Mouse (Mus musculus): ENCODE measurements at regions not wholly inside any gene's neighbourhood (a gene's known extent, or its start where the extent isn't known, plus 50 kb on each side); places are given as distances from the start of the nearest gene placed in this dataset.
A peak's percentile ranks its signal among the peaks of the same experiment; 100 is the strongest.

GRCm38 (mm10) chr8:35898493-35898892, 132.9 kb downstream of the Gm19410 start:
- DNase-seq = no peak
- WGBS = 82% methylated on average over 3 of the region's 3 CpGs
- Histone ChIP-seq H3K27me3 (replicated peaks; ENCODE audit: control insufficient read depth, insufficient read depth, low read length) (no peaks in the 10 kb centered on the region), H3K36me3 (ENCODE audit: control insufficient read depth, insufficient read depth, low read length) (no peaks in the 10 kb centered on the region), H3K4me3 (ENCODE audit: insufficient read depth, low read depth, low read length) (no peak overlapping the region), H3K27ac (ENCODE audit: insufficient read depth, low read depth, low read length) (no peak overlapping the region), H3K4me1 (ENCODE audit: control insufficient read depth, insufficient read depth, low read length) (no peaks in the 10 kb centered on the region)
- TF ChIP-seq CTCF (conservative IDR thresholded peaks at IDR 0.05; ENCODE audit: insufficient read depth, insufficient read length, low read depth, low read length) (no peak), POLR2A (IDR thresholded peaks at IDR 0.05; ENCODE audit: low read depth, low read length) (no peak)

GRCm38 (mm10) chr8:35901490-35901889, 135.9 kb downstream of the Gm19410 start:
- no peaks in the 10 kb centered on the region for H3K36me3 ChIP-seq (ENCODE audit: control insufficient read depth, insufficient read depth, low read length)
- no peaks in the 10 kb centered on the region for H3K4me1 ChIP-seq (ENCODE audit: control insufficient read depth, insufficient read depth, low read length)
- no peak for TF ChIP-seq POLR2A (IDR thresholded peaks at IDR 0.05; ENCODE audit: low read depth, low read length)
- no peak for TF ChIP-seq CTCF (conservative IDR thresholded peaks at IDR 0.05; ENCODE audit: insufficient read depth, insufficient read length, low read depth, low read length)
- no peak overlapping the region for H3K4me3 ChIP-seq (ENCODE audit: insufficient read depth, low read depth, low read length)
- H3K27ac ChIP-seq (ENCODE audit: insufficient read depth, low read depth, low read length) = no peak overlapping the region
- no peaks in the 10 kb centered on the region for H3K27me3 ChIP-seq (replicated peaks; ENCODE audit: control insufficient read depth, insufficient read depth, low read length)
- 92% methylated on average over 7 of the region's 7 CpGs for WGBS
- no peak for DNase-seq

DNA sequence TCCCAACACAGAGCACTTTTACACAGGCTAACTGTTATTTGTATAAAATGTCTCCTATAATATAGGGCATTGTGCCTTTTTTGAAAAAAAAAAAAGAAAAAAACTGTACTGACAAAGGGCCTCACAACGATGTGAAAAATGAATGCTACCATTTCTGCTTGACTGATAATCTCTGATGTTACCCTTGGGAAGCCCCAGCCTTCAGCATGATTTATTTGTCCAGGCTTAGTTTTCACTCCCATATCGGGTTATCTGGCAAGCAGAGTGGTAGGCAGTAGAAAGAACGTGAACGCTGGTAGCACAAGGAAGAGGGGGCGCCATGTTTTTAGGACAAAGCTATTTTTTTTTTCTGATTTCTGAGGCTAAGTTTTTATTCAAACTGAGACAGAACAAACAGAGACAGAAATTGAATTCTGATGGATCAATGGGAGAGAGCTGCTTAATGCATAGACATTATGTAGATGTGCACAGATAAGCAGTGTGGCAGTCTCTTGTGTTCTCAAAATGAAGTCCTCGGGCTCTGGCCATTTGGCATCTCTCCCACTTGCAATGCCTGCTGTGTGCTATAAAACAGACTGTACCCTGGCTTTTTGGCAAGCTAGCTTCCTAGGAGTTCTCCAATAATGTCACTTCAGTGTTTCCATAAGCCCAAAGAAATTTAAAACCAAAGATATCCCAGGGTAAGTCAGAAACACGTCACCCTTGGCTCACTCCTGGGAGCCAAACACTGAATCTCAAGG, 139.3 kb downstream of the Gm19410 start:
- Histone ChIP-seq H3K27me3 (replicated peaks; ENCODE audit: control insufficient read depth, insufficient read depth, low read length) (no peaks in the 10 kb centered on the region), H3K4me1 (ENCODE audit: control insufficient read depth, insufficient read depth, low read length) (no peaks in the 10 kb centered on the region), H3K4me3 (ENCODE audit: insufficient read depth, low read depth, low read length) (no peak overlapping the region), H3K36me3 (ENCODE audit: control insufficient read depth, insufficient read depth, low read length) (no peaks in the 10 kb centered on the region), H3K27ac (ENCODE audit: insufficient read depth, low read depth, low read length) (no peak overlapping the region)
- no peak for DNase-seq
- TF ChIP-seq POLR2A (IDR thresholded peaks at IDR 0.05; ENCODE audit: low read depth, low read length) (no peak), CTCF (conservative IDR thresholded peaks at IDR 0.05; ENCODE audit: insufficient read depth, insufficient read length, low read depth, low read length) (no peak)
- 58% methylated on average over 7 of the region's 7 CpGs for WGBS

GRCm38 (mm10) chr8:35907998-35908397, 142.4 kb downstream of the Gm19410 start:
- H3K36me3 ChIP-seq (ENCODE audit: control insufficient read depth, insufficient read depth, low read length) = no peaks in the 10 kb centered on the region
- TF ChIP-seq POLR2A (IDR thresholded peaks at IDR 0.05; ENCODE audit: low read depth, low read length) (no peak), CTCF (conservative IDR thresholded peaks at IDR 0.05; ENCODE audit: insufficient read depth, insufficient read length, low read depth, low read length) (no peak)
- H3K27me3 ChIP-seq (replicated peaks; ENCODE audit: control insufficient read depth, insufficient read depth, low read length) = no peaks in the 10 kb centered on the region
- 49% methylated on average over 2 of the region's 2 CpGs for WGBS
- H3K4me1 ChIP-seq (ENCODE audit: control insufficient read depth, insufficient read depth, low read length) = peaks cover 9% of the 10 kb centered on the region; the same call in 1 of the 2 replicates
- no peak overlapping the region for H3K27ac ChIP-seq (ENCODE audit: insufficient read depth, low read depth, low read length)
- peak; percentile 44 for DNase-seq
- no peak overlapping the region for H3K4me3 ChIP-seq (ENCODE audit: insufficient read depth, low read depth, low read length)

GRCm38 (mm10) chr8:35912264-35912663, 146.7 kb downstream of the Gm19410 start:
- Histone ChIP-seq H3K4me1 (ENCODE audit: control insufficient read depth, insufficient read depth, low read length) (peaks cover 9% of the 10 kb centered on the region; the same call in 1 of the 2 replicates), H3K36me3 (ENCODE audit: control insufficient read depth, insufficient read depth, low read length) (no peaks in the 10 kb centered on the region), H3K27ac (ENCODE audit: insufficient read depth, low read depth, low read length) (peak overlapping the region; percentile 6; the same call in 1 of the 2 replicates), H3K4me3 (ENCODE audit: insufficient read depth, low read depth, low read length) (no peak overlapping the region), H3K27me3 (replicated peaks; ENCODE audit: control insufficient read depth, insufficient read depth, low read length) (no peaks in the 10 kb centered on the region)
- no peak for TF ChIP-seq CTCF (conservative IDR thresholded peaks at IDR 0.05; ENCODE audit: insufficient read depth, insufficient read length, low read depth, low read length)
- no peak for TF ChIP-seq POLR2A (IDR thresholded peaks at IDR 0.05; ENCODE audit: low read depth, low read length)
- 29% methylated on average over 9 of the region's 9 CpGs for WGBS
- DNase-seq = peak; percentile 82

DNA sequence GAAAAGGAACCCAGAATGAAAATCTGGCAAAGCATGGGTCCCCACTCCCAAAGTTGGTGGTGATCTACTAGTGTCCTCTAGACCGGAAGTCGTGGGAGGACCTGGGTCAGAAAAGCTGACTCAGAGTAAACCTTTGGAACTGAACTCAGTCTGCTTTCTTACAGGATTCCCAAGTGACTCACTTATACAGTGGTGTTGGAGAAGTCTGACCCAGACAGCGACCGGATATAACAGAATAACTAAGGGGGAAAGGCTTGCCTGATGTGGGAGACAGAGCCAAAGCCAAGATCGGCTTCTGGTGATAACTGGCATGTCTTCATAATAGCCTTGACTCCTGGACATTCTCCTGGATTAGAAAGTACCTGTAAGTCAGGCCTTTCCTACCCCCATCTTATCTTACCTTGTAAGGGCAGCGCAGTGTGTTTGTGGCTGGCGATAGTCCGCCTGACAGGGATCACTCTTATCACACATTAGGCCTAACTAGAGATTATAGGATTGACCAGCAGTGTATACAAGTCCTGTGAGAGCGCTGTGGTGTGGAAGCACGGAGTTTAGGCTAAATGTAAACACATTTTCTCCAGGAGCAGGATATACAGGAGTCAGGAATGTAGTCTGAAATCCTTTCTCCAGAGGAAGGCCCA, 150.4 kb downstream of the Gm19410 start:
- no peak overlapping the region for H3K27ac ChIP-seq (ENCODE audit: insufficient read depth, low read depth, low read length)

DNA sequence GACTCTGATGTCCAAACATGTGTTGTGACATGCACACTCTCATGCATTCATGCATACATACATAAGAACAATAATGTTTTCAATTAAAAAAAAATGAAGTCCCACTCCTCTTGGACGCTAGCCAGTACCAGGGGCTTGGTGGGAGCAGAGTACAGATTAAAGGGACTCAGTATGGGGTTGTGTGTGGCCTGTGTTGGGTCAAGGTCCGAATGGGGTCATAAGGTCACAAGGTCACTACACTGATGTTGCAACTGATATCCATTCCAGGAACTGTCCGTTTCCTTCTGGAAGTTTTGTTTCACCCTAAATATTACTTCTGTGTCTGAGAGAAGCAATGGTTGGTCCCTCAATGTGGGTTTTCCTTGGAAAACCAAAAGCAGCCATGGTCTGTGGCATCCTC, 152.0 kb downstream of the Gm19410 start:
- H3K4me1 ChIP-seq (ENCODE audit: control insufficient read depth, insufficient read depth, low read length) = peaks cover 3% of the 10 kb centered on the region; the same call in 1 of the 2 replicates
- no peak overlapping the region for H3K27ac ChIP-seq (ENCODE audit: insufficient read depth, low read depth, low read length)
- TF ChIP-seq CTCF (conservative IDR thresholded peaks at IDR 0.05; ENCODE audit: insufficient read depth, insufficient read length, low read depth, low read length) (no peak), POLR2A (IDR thresholded peaks at IDR 0.05; ENCODE audit: low read depth, low read length) (no peak)
- H3K4me3 ChIP-seq (ENCODE audit: insufficient read depth, low read depth, low read length) = no peak overlapping the region
- 70% methylated on average over 3 of the region's 3 CpGs for WGBS
- no peaks in the 10 kb centered on the region for H3K27me3 ChIP-seq (replicated peaks; ENCODE audit: control insufficient read depth, insufficient read depth, low read length)
- DNase-seq = no peak
- H3K36me3 ChIP-seq (ENCODE audit: control insufficient read depth, insufficient read depth, low read length) = no peaks in the 10 kb centered on the region

More for the DNA sequence above, 150.4 kb downstream of the Gm19410 start:
- peak; percentile 25 for DNase-seq
- H3K4me1 ChIP-seq (ENCODE audit: control insufficient read depth, insufficient read depth, low read length) = peaks cover 9% of the 10 kb centered on the region; the same call in 1 of the 2 replicates
- TF ChIP-seq POLR2A (IDR thresholded peaks at IDR 0.05; ENCODE audit: low read depth, low read length) (no peak), CTCF (conservative IDR thresholded peaks at IDR 0.05; ENCODE audit: insufficient read depth, insufficient read length, low read depth, low read length) (no peak)
- no peaks in the 10 kb centered on the region for H3K36me3 ChIP-seq (ENCODE audit: control insufficient read depth, insufficient read depth, low read length)
- no peaks in the 10 kb centered on the region for H3K27me3 ChIP-seq (replicated peaks; ENCODE audit: control insufficient read depth, insufficient read depth, low read length)
- WGBS = 75% methylated on average over 10 of the region's 10 CpGs
- no peak overlapping the region for H3K4me3 ChIP-seq (ENCODE audit: insufficient read depth, low read depth, low read length)
